Mouse (Mus musculus) v-Abl transformed pro-B cells (cell line): Measurements from ENCODE around the gene Gm9736.
"Not testable (repeated sequence)": the region's sequence is repeated elsewhere in the genome, so short reads cannot be mapped to it uniquely, and the experiment has no call there.

Source experiments
- in situ Hi-C, 2 experiments: fragments of 400-800 bp; cut with MboI; formaldehyde crosslinking; loops; one replicate each; pipeline ENCODE4 v1.15.1; 2025; ENCODE audit not compliant: unreplicated experiment in 2 of 2

Gene Gm9736

DNA sequence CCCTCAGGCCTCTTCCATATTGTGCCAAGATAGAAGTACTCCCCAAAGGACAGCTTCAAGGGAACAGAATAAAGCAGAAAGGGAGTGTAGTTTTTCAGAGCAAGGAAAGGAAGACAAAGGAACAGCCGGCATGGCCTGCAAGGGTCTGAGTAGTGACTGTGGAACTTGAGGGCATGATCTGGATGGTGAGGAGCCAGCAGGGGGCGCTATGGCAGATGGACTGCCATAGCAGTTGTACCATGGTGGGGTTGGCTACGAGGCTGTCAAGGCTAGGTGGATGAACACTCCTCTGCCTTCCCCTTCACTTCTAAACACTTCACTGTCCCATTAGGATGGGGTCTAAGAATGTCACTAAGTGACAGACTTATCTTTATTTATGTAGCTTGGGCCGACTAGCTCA, 21.9 kb downstream of the Gm9736 start:
- in situ Hi-C loops: no loop called here

DNA sequence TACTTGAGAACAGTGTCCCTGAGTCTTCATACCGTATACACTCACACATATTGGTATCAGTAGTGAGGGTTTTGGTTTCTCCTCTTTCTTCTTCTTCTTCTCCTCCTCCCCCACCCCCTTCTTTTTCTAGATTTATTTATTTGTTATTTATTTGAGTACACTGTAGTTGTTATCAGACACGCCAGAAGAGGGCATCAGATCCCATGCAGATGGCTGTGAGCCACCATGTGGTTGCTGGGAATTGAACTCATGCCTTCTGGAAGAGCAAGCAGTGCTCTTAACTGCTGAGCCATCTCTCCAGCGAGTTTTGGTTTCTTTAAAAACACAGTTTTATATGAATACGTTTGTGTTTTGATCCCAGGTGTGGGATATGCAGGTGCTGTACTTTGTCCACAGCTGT, 22.9 kb downstream of the Gm9736 start:
- in situ Hi-C loops: no loop called here

GRCm38 (mm10) chr10:77726186-77726585, 25.0 kb downstream of the Gm9736 start, which contains the start of gene Gm10100:
Gm10100 (plus strand) TSS chr10:77726486.
- in situ Hi-C loops: no loop called here

DNA sequence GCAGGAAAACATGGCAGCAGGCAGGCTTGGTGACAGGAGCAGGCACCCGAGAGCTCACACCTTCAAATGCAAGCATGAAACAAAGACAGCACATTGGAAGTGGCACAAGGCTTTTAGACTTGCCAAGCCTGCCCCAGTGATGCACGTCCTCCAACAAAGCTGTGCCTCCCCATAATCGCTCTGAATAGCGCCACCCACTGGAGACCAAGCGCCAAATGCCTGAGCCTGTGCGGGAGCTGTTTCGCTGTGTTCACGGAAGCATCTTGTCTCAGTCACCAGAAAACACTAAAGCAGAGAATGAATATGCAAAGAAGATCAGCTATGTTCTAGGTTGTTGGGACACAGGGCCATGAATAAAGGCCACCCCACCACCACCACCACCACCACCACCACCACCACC, 26.3 kb downstream of the Gm9736 start:
- in situ Hi-C loops: no loop called here

- in situ Hi-C loops: not testable (repeated sequence)
Observed at GRCm38 (mm10) chr10:77720299-77720698, 30.9 kb downstream of the Gm9736 start, which contains the start of gene Krtap12-1. Krtap12-1 (plus strand) TSS chr10:77720599.

GRCm38 (mm10) chr10:77715507-77715906, 35.6 kb downstream of the Gm9736 start, which contains the start of gene Gm10142:
Gm10142 (plus strand) TSS chr10:77715807.
- in situ Hi-C loops: no loop called here

- in situ Hi-C loops: no loop called here
Observed at GRCm38 (mm10) chr10:77713734-77714133, 37.4 kb downstream of the Gm9736 start.

DNA sequence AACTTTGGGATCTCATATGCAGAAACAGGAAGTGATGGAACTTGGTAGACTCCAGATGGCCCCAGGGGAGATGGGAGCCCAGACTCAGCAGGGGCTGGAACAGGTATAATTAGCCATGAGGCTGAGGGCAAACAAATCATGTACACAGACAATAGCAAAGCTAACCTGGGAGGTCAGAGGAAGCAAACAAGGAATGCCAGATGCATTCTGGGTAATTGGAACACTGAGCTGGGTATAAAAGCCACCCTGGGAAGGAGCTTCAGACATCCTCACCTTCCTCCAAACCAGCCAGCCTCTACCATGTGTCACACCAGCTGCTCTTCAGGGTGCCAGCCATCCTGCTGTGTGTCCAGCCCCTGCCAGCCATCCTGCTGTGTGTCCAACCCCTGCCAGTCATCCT, 40.0 kb downstream of the Gm9736 start, which contains the start of gene Gm10024:
TSS of gene Gm10024 (plus strand) at position 301 of the 400 bp plus-strand sequence.
- in situ Hi-C loops: not testable (repeated sequence)

- in situ Hi-C loops: no loop called here
Observed at GRCm38 (mm10) chr10:77709831-77710230, 41.3 kb downstream of the Gm9736 start.

DNA sequence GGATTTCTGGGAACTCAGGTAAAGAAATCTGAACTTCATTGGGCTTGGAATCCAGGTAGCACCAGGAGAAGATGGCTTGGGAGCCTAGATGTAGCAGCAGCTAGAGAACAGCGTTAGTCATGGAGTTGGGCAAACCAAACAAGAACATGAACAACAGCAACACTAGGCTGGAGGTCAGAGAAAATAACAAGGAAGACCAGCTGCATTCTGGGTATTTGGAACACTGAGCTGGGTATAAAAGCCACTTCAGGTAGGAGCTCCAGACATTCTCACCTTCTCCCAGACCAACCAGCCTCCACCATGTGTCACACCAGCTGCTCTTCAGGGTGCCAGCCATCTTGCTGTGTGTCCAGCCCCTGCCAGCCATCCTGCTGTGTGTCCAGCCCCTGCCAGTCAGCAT, 44.8 kb downstream of the Gm9736 start, which contains the start of gene Gm10272:
TSS of gene Gm10272 (plus strand) at position 301 of the 400 bp plus-strand sequence.
- in situ Hi-C loops: no loop called here
